23 mouse cellular contexts compared by ENCODE assay signal in genomic region chr4:22998994-22999393, GRCm38 (mm10).
DNase-seq lines count a peak whose midpoint lies in the region; ATAC-seq lines count a peak whose summit lies in the region.
"Had no signal": no experiment of that assay in that cellular context is flagged by ENCODE, and none has a peak within 500 bp of the region (broad histone marks: within the 10 kb centered on the region; RNA-seq: fewer than 3 reads in every experiment).

No protein-coding gene starts in this region.

- no peaks in the 10 kb centered on the region for H3K9me3 ChIP-seq in forebrain, embryonic 12.5 days
- no peaks in the 10 kb centered on the region for H3K9me3 ChIP-seq in forebrain, embryonic 14.5 days (replicated peaks; ENCODE audit: control insufficient read depth, low read length)
- H3K9me3 ChIP-seq in midbrain, embryonic 11.5 days (ENCODE audit: control insufficient read depth, low read length), result no peaks in the 10 kb centered on the region
- H3K9me3 ChIP-seq in midbrain, embryonic 15.5 days, result no peaks in the 10 kb centered on the region
- H3K9me3 ChIP-seq in embryonic facial prominence, embryonic 10.5 days, result no peaks in the 10 kb centered on the region
- H3K9me3 ChIP-seq: embryonic facial prominence, embryonic 15.5 days; G1E; heart, embryonic 15.5 days; limb, embryonic 10.5 days; megakaryocyte, embryonic 14.5 days had no signal

- 27% methylated on average over 4 of the region's 4 CpGs for WGBS in forebrain, embryonic 12.5 days
- WGBS in forebrain, embryonic 14.5 days, result 29% methylated on average over 4 of the region's 4 CpGs
- WGBS in midbrain, embryonic 11.5 days, result 32% methylated on average over 4 of the region's 4 CpGs
- WGBS in midbrain, embryonic 15.5 days, result 26% methylated on average over 4 of the region's 4 CpGs
- WGBS in embryonic facial prominence, embryonic 10.5 days, result 35% methylated on average over 4 of the region's 4 CpGs

- H3K27ac ChIP-seq in forebrain, embryonic 12.5 days, result no peak overlapping the region
- H3K27ac ChIP-seq in forebrain, embryonic 14.5 days (ENCODE audit: low read depth, low read length), result no peak overlapping the region
- no peak overlapping the region for H3K27ac ChIP-seq in midbrain, embryonic 11.5 days (ENCODE audit: low read depth, low read length)
- H3K27ac ChIP-seq in midbrain, embryonic 15.5 days, result no peak overlapping the region
- no peak overlapping the region for H3K27ac ChIP-seq in embryonic facial prominence, embryonic 10.5 days (replicated peaks)
- H3K27ac ChIP-seq: embryonic facial prominence, embryonic 15.5 days; heart, embryonic 15.5 days; limb, embryonic 10.5 days had no signal

- peaks cover 24% of the 10 kb centered on the region for H3K4me1 ChIP-seq in forebrain, embryonic 12.5 days
- H3K4me1 ChIP-seq in forebrain, embryonic 14.5 days (ENCODE audit: control insufficient read depth, insufficient read depth, low read length), result peaks cover 9% of the 10 kb centered on the region; the same call in 1 of the 2 replicates
- H3K4me1 ChIP-seq in midbrain, embryonic 11.5 days (ENCODE audit: control insufficient read depth, insufficient read depth, low read length), result peaks cover 16% of the 10 kb centered on the region
- peaks cover 5% of the 10 kb centered on the region; the same call in 1 of the 2 replicates for H3K4me1 ChIP-seq in midbrain, embryonic 15.5 days
- H3K4me1 ChIP-seq in embryonic facial prominence, embryonic 10.5 days, result peaks cover 28% of the 10 kb centered on the region
- H3K4me1 ChIP-seq: embryonic facial prominence, embryonic 15.5 days; heart, embryonic 15.5 days; megakaryocyte, embryonic 14.5 days had no signal

- H3K36me3 ChIP-seq in forebrain, embryonic 12.5 days (replicated peaks), result no peaks in the 10 kb centered on the region
- no peaks in the 10 kb centered on the region for H3K36me3 ChIP-seq in forebrain, embryonic 14.5 days (ENCODE audit: control insufficient read depth, insufficient read depth, low read length)
- H3K36me3 ChIP-seq in midbrain, embryonic 11.5 days (ENCODE audit: control insufficient read depth, insufficient read depth, low read length), result no peaks in the 10 kb centered on the region
- no peaks in the 10 kb centered on the region for H3K36me3 ChIP-seq in midbrain, embryonic 15.5 days (replicated peaks)
- no peaks in the 10 kb centered on the region for H3K36me3 ChIP-seq in embryonic facial prominence, embryonic 10.5 days (replicated peaks)
- H3K36me3 ChIP-seq: embryonic facial prominence, embryonic 15.5 days; G1E; heart, embryonic 15.5 days; limb, embryonic 10.5 days had no signal

- H3K27me3 ChIP-seq in forebrain, embryonic 12.5 days, result no peaks in the 10 kb centered on the region
- no peaks in the 10 kb centered on the region for H3K27me3 ChIP-seq in forebrain, embryonic 14.5 days (replicated peaks; ENCODE audit: control insufficient read depth, insufficient read depth, low read length)
- no peaks in the 10 kb centered on the region for H3K27me3 ChIP-seq in midbrain, embryonic 11.5 days (ENCODE audit: control insufficient read depth, insufficient read depth, low read length)
- H3K27me3 ChIP-seq in midbrain, embryonic 15.5 days (replicated peaks), result no peaks in the 10 kb centered on the region
- H3K27me3 ChIP-seq in embryonic facial prominence, embryonic 10.5 days (replicated peaks; ENCODE audit: low read depth, poor library complexity, severe bottlenecking), result no peaks in the 10 kb centered on the region
- H3K27me3 ChIP-seq: embryonic facial prominence, embryonic 15.5 days; heart, embryonic 15.5 days; megakaryocyte, embryonic 14.5 days had no signal

- H3K4me2 ChIP-seq in forebrain, embryonic 12.5 days, result no peak overlapping the region
- H3K4me2 ChIP-seq in forebrain, embryonic 14.5 days (ENCODE audit: low read length), result no peak overlapping the region
- H3K4me2 ChIP-seq in midbrain, embryonic 11.5 days, result no peak overlapping the region
- H3K4me2 ChIP-seq in midbrain, embryonic 15.5 days, result no peak overlapping the region
- H3K4me2 ChIP-seq: embryonic facial prominence, embryonic 15.5 days; heart, embryonic 15.5 days; liver, embryonic 11.5 days had no signal

- no peak overlapping the region for H3K9ac ChIP-seq in forebrain, embryonic 12.5 days
- H3K9ac ChIP-seq in forebrain, embryonic 14.5 days (ENCODE audit: low read length), result no peak overlapping the region
- H3K9ac ChIP-seq in midbrain, embryonic 11.5 days (ENCODE audit: low read length), result no peak overlapping the region
- H3K9ac ChIP-seq in midbrain, embryonic 15.5 days, result no peak overlapping the region
- H3K9ac ChIP-seq: embryonic facial prominence, embryonic 15.5 days; heart, embryonic 15.5 days had no signal

- H3K4me3 ChIP-seq in forebrain, embryonic 12.5 days (replicated peaks), result no peak overlapping the region
- no peak overlapping the region for H3K4me3 ChIP-seq in forebrain, embryonic 14.5 days (ENCODE audit: low read depth, low read length)
- H3K4me3 ChIP-seq in midbrain, embryonic 11.5 days (ENCODE audit: low read depth, low read length), result no peak overlapping the region
- no peak overlapping the region for H3K4me3 ChIP-seq in midbrain, embryonic 15.5 days
- H3K4me3 ChIP-seq in embryonic facial prominence, embryonic 10.5 days, result no peak overlapping the region
- H3K4me3 ChIP-seq: embryonic facial prominence, embryonic 15.5 days; heart, embryonic 15.5 days; limb, embryonic 10.5 days; megakaryocyte, embryonic 14.5 days had no signal

- ATAC-seq in forebrain, embryonic 12.5 days (ENCODE audit: low FRiP score), result peak; percentile 33; the same call in 1 of the 2 replicates
- ATAC-seq in forebrain, embryonic 14.5 days, result no peak
- ATAC-seq in midbrain, embryonic 11.5 days (ENCODE audit: low FRiP score), result peak; percentile 80
- ATAC-seq in midbrain, embryonic 15.5 days (replicated peaks), result no peak

- no peak for DNase-seq in forebrain, embryonic 14.5 days (ENCODE audit: low spot score)
- no peak for DNase-seq in midbrain, embryonic 11.5 days (ENCODE audit: low spot score, missing footprints)
- DNase-seq in embryonic facial prominence, embryonic 10.5 days (ENCODE audit: low spot score), result peak; percentile 25
- peak; percentile 1 for DNase-seq in yolk sac, embryonic 10.5 days (ENCODE audit: low spot score)
- DNase-seq in layer of hippocampus, adult 8-10 months (ENCODE audit: low spot score in 2 of 2), result no peak
- DNase-seq: adrenal gland, postnatal 25 days; cerebellum, adult 18-20 months; cerebellum, postnatal 25 days; gastrocnemius, postnatal 25 days; heart, postnatal 4 days; kidney, adult 8-10 months; kidney, postnatal 25 days; layer of hippocampus, adult 9-11 months; lung, adult 2 months; thymus, postnatal 25 days had no signal

Comparison
In these comparisons a context has a peak if more than half of its experiments do, and no peak if none do; other contexts are left out.
1. ATAC-seq: peak in forebrain, embryonic 12.5 days (single experiment) and midbrain, embryonic 11.5 days (single experiment); none in forebrain, embryonic 14.5 days (single experiment) and midbrain, embryonic 15.5 days (single experiment).
2. DNase-seq: peak in embryonic facial prominence, embryonic 10.5 days (single experiment) and yolk sac, embryonic 10.5 days (single experiment); none in forebrain, embryonic 14.5 days (single experiment), midbrain, embryonic 11.5 days (single experiment) and layer of hippocampus, adult 8-10 months (0 of 2).